Mouse (Mus musculus): ENCODE results near the gene Filip1. TPM values are rescaled to one million over a fixed set of nuclear protein-coding genes. Genes with fewer than 3 reads are reported as not detected.

The Filip1 gene
- polyA plus RNA-seq, 1 experiment: 9.4 TPM

DNA sequence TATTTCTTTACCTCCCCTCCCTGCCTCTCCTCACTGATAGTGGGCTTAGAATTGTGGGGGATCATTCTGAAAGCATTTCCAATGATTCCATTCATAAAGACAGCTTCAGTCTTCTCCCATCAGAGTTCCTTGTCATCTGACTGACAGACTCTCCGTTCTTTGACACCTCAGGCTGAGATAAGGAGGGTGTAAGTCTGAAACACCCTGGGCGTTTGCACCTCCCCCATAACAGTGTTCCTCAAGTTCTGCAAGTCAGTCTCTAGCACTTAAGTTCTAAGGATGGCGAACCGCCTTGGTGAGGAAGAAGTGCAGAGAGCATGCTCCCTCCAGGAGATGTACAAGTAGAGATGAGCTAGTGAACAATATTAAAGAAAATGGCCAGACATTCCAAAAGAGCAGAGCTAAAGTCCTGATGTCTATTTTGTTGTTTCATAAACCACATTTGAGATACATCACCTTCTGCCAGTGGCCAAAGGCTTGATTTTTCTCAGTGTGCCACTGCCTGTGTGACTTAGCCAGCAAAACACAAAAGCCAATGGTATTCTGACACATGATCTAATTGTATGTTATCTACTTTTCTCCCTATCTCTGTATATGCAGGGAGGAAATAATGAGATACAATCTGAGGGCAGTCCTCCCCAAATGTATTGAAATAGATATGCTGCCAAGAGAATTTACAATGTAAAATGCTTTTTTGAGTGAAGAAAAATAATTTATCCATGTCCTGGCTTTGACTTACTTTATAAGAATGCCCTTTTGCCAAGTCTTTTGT, 118.6 kb downstream of the Filip1 start:
- no peak for DNase-seq
- Histone ChIP-seq H3K4me3 (replicated peaks; ENCODE audit: extremely low read depth, low read depth, low read length) (no peak overlapping the region), H3K4me1 (ENCODE audit: control insufficient read depth, insufficient read depth, low read length) (no peaks in the 10 kb centered on the region; the same call in 1 of the 2 replicates)
- no peak for TF ChIP-seq POLR2A (IDR thresholded peaks at IDR 0.05; ENCODE audit: borderline replicate concordance, extremely low read depth, low read depth, low read length)
- 81% methylated on average over 4 of the region's 4 CpGs for WGBS

DNA sequence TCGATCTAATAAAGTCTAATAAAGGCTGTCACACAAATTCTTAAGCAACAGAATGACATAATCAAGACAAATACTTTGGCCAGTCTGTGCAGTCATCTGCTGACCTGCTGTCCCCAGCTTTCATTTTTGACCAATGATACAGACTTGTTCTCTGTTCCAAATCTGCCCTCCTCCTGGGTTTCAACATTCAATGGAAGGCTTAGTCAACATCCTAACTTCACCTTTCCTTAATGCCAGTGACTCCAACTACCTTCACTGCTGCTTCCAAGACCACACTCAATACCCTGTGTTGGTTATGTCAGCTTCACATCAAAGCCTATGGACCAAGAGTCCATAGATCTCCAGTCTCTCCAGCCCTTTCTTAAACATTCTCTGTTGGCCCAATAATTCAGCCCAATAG, 120.5 kb downstream of the Filip1 start:
- DNase-seq: no peak
- WGBS: 78% methylated on average over 1 of the region's 1 CpGs
- Histone ChIP-seq H3K4me3 (replicated peaks; ENCODE audit: extremely low read depth, low read depth, low read length) (no peak overlapping the region), H3K4me1 (ENCODE audit: control insufficient read depth, insufficient read depth, low read length) (no peaks in the 10 kb centered on the region; the same call in 1 of the 2 replicates)
- no peak for TF ChIP-seq CTCF (IDR thresholded peaks at IDR 0.05; ENCODE audit: insufficient read depth, low read length)
- no peak for TF ChIP-seq POLR2A (IDR thresholded peaks at IDR 0.05; ENCODE audit: borderline replicate concordance, extremely low read depth, low read depth, low read length)

DNA sequence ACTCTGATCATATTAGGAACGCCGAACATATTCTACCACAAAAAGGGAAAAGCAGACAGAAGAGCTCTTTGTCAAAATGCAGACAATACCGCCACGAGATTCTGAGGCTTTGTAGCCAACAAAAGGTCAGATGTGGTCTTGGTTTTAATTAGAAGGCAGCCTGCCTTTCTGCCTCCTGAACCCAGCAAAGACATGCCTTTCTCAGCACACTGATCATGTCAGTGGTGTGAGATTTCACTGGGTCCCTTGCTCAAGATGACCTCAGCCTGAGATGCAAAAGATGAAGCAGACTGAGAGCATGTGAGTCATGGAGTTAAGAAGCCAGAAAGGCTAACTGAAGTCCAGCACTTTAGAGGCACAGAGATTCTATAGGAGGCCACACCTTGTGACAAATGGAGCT, 122.2 kb downstream of the Filip1 start:
- TF ChIP-seq CTCF (IDR thresholded peaks at IDR 0.05; ENCODE audit: insufficient read depth, low read length) (no peak), POLR2A (IDR thresholded peaks at IDR 0.05; ENCODE audit: borderline replicate concordance, extremely low read depth, low read depth, low read length) (no peak)
- WGBS: 69% methylated on average over 4 of the region's 4 CpGs
- no peak for DNase-seq
- H3K4me3 ChIP-seq (replicated peaks; ENCODE audit: extremely low read depth, low read depth, low read length): no peak overlapping the region
- H3K4me1 ChIP-seq (ENCODE audit: control insufficient read depth, insufficient read depth, low read length): peaks cover 3% of the 10 kb centered on the region; the same call in 1 of the 2 replicates

- DNase-seq: no peak
- no peak overlapping the region for H3K4me3 ChIP-seq (replicated peaks; ENCODE audit: extremely low read depth, low read depth, low read length)
- H3K4me1 ChIP-seq (ENCODE audit: control insufficient read depth, insufficient read depth, low read length): 0 out of 2 replicates have a peak, but pooled peaks cover 3% of the 10 kb centered on the region
- no peak for TF ChIP-seq POLR2A (IDR thresholded peaks at IDR 0.05; ENCODE audit: borderline replicate concordance, extremely low read depth, low read depth, low read length)
- TF ChIP-seq CTCF (IDR thresholded peaks at IDR 0.05; ENCODE audit: insufficient read depth, low read length): peak; percentile 25; the same call in 1 of the 2 replicates
- WGBS: 92% methylated on average over 6 of the region's 6 CpGs
Measured at GRCm38 (mm10) chr9:79889132-79889531, 123.5 kb downstream of the Filip1 start.

DNA sequence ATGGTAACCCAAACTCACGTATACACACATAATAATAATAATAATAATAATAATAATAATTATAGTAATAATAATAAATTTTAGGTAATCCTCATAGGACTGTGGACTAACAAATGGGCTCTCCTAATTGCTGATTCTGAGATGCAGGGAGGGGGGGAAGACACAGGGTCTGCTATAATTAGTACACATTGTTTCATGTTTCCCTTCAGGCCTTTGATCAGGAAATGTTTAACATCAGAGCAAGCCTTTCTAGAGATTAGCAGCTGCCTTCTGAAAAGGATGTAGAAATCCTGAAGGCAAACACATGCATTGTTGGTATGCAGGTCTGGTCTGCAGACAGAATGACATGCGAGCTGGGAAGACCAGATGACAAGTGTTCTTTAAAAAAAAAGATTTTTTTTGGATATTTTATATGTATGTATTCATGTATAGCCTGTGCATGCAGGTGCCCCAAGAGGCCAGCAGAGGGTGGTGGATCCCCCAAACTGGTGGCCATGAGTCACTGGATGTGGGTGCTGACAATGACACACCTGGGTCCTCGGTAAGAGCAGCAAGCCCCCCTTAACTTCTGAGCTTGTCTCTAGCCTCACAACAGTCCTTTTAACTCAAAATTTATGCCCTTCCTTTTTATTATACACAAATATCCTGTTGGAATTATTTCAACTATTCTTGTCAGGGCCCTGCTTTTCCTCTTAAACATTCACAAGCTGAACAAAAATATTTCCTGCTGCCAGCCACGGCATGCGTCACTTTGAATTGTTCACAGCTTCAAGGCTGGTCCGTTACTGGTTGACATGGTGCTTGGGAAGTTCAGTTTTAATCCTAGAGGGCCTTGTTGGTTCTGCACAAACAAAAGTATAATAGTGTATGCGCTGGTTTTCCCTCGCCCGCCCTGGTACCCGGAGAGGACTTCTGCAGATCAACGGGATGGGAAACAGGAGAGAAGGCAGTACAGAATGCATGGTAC, 127.1 kb downstream of the Filip1 start:
- Histone ChIP-seq H3K4me1 (ENCODE audit: control insufficient read depth, insufficient read depth, low read length) (0 out of 2 replicates have a peak, but pooled peaks cover 3% of the 10 kb centered on the region), H3K4me3 (replicated peaks; ENCODE audit: extremely low read depth, low read depth, low read length) (no peak overlapping the region)
- DNase-seq: no peak
- WGBS: 39% methylated on average over 11 of the region's 11 CpGs
- TF ChIP-seq CTCF (IDR thresholded peaks at IDR 0.05; ENCODE audit: insufficient read depth, low read length) (peak; percentile 57), POLR2A (IDR thresholded peaks at IDR 0.05; ENCODE audit: borderline replicate concordance, extremely low read depth, low read depth, low read length) (no peak)

- H3K4me3 ChIP-seq (replicated peaks; ENCODE audit: extremely low read depth, low read depth, low read length): no peak overlapping the region
- H3K4me1 ChIP-seq (ENCODE audit: control insufficient read depth, insufficient read depth, low read length): 0 out of 2 replicates have a peak, but pooled peaks cover 3% of the 10 kb centered on the region
- no peak for TF ChIP-seq POLR2A (IDR thresholded peaks at IDR 0.05; ENCODE audit: borderline replicate concordance, extremely low read depth, low read depth, low read length)
- TF ChIP-seq CTCF (IDR thresholded peaks at IDR 0.05; ENCODE audit: insufficient read depth, low read length): no peak
- no peak for DNase-seq
- 73% methylated on average over 2 of the region's 2 CpGs for WGBS
Measured at GRCm38 (mm10) chr9:79883139-79883538, 129.5 kb downstream of the Filip1 start.

DNA sequence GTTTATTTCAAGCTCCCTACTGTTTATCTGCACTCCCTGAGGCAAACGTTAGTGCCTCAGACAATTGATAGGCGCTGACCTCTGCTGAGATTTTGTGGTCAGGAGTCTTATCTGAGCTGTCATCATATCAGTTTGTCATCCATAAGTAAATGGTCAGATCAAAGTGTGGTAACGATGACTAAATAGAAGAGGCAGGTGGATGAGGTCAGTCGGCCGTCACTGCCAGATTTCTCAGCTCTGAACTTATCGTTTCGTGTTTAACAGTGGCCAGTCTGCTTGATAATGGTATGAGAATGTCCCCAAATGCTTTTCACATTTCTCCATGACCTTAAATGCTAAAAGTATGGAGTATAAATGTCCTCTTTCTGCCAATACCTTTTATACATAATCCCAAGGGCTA, 132.6 kb downstream of the Filip1 start:
- no peak for TF ChIP-seq POLR2A (IDR thresholded peaks at IDR 0.05; ENCODE audit: borderline replicate concordance, extremely low read depth, low read depth, low read length)
- TF ChIP-seq CTCF (IDR thresholded peaks at IDR 0.05; ENCODE audit: insufficient read depth, low read length): no peak
- Histone ChIP-seq H3K4me1 (ENCODE audit: control insufficient read depth, insufficient read depth, low read length) (peaks cover 4% of the 10 kb centered on the region; the same call in 1 of the 2 replicates), H3K4me3 (replicated peaks; ENCODE audit: extremely low read depth, low read depth, low read length) (no peak overlapping the region)
- DNase-seq: no peak
- 63% methylated on average over 7 of the region's 7 CpGs for whole genome bisulfite sequencing

- 30% methylated on average over 20 of the region's 20 CpGs for WGBS
- TF ChIP-seq POLR2A (IDR thresholded peaks at IDR 0.05; ENCODE audit: borderline replicate concordance, extremely low read depth, low read depth, low read length) (no peak), CTCF (IDR thresholded peaks at IDR 0.05; ENCODE audit: insufficient read depth, low read length) (no peak)
- peak; percentile 21 for DNase-seq
- Histone ChIP-seq H3K4me1 (ENCODE audit: control insufficient read depth, insufficient read depth, low read length) (peaks cover 4% of the 10 kb centered on the region; the same call in 1 of the 2 replicates), H3K4me3 (replicated peaks; ENCODE audit: extremely low read depth, low read depth, low read length) (peak overlapping the region; percentile 6)
Measured at GRCm38 (mm10) chr9:79875522-79876131, 137.0 kb downstream of the Filip1 start.

- H3K4me3 ChIP-seq (replicated peaks; ENCODE audit: extremely low read depth, low read depth, low read length): no peak overlapping the region
- DNase-seq: no peak
- no peak for TF ChIP-seq CTCF (IDR thresholded peaks at IDR 0.05; ENCODE audit: insufficient read depth, low read length)
- TF ChIP-seq POLR2A (IDR thresholded peaks at IDR 0.05; ENCODE audit: borderline replicate concordance, extremely low read depth, low read depth, low read length): no peak
- peaks cover 4% of the 10 kb centered on the region; the same call in 1 of the 2 replicates for H3K4me1 ChIP-seq (ENCODE audit: control insufficient read depth, insufficient read depth, low read length)
- WGBS: 30% methylated on average over 2 of the region's 2 CpGs
Measured at GRCm38 (mm10) chr9:79872598-79872997, 140.1 kb downstream of the Filip1 start.
